ENCODE assay signal across 12 mouse cellular contexts in genomic region chr2:154566641-154567040, GRCm38 (mm10). TPM values are rescaled to one million over a fixed set of nuclear protein-coding genes. Genes with fewer than 3 reads are reported as not detected.
DNase-seq lines count a peak whose midpoint lies in the region; ATAC-seq and TF ChIP-seq lines count a peak whose summit lies in the region.
"Had no signal": no experiment of that assay in that cellular context is flagged by ENCODE, and none has a peak within 500 bp of the region (broad histone marks: within the 10 kb centered on the region; RNA-seq: fewer than 3 reads in every experiment).

No protein-coding gene starts in this region.

- H3K4me3 ChIP-seq in lung, embryonic 14.5 days (ENCODE audit: low read depth, low read length): no peak overlapping the region
- no peak overlapping the region for H3K4me3 ChIP-seq in hindbrain, embryonic 12.5 days
- H3K4me3 ChIP-seq in liver, postnatal 0 days (ENCODE audit: low read depth, low read length): no peak overlapping the region

- H3K27me3 ChIP-seq in lung, embryonic 14.5 days (ENCODE audit: insufficient read depth, low read length): no peaks in the 10 kb centered on the region
- no peaks in the 10 kb centered on the region for H3K27me3 ChIP-seq in hindbrain, embryonic 12.5 days
- H3K27me3 ChIP-seq in liver, postnatal 0 days (ENCODE audit: insufficient read depth, low read length): no peaks in the 10 kb centered on the region

- H3K9ac ChIP-seq in lung, embryonic 14.5 days: 0 out of 2 replicates have a peak overlapping the region, but pooled peaks have one; percentile 0
- peak overlapping the region; percentile 23; the same call in 1 of the 2 replicates for H3K9ac ChIP-seq in hindbrain, embryonic 12.5 days
- H3K9ac ChIP-seq in liver, postnatal 0 days (replicated peaks): peak overlapping the region; percentile 44

- H3K36me3 ChIP-seq in lung, embryonic 14.5 days (ENCODE audit: insufficient read depth): peaks cover 26% of the 10 kb centered on the region
- peaks cover 15% of the 10 kb centered on the region for H3K36me3 ChIP-seq in hindbrain, embryonic 12.5 days
- peaks cover 23% of the 10 kb centered on the region for H3K36me3 ChIP-seq in liver, postnatal 0 days (replicated peaks; ENCODE audit: insufficient read depth, low read length)

- no peak for ATAC-seq in lung, embryonic 14.5 days (ENCODE audit: insufficient read depth)
- ATAC-seq in hindbrain, embryonic 12.5 days (ENCODE audit: low FRiP score): no peak
- no peak for ATAC-seq in liver, postnatal 0 days

- TF ChIP-seq EP300 in liver, postnatal 0 days (IDR thresholded peaks at IDR 0.05; ENCODE audit: low read depth): no peak

- H3K4me2 ChIP-seq in lung, embryonic 14.5 days: peak overlapping the region; percentile 20; the same call in 1 of the 2 replicates
- peak overlapping the region; percentile 27 for H3K4me2 ChIP-seq in hindbrain, embryonic 12.5 days (replicated peaks)
- peak overlapping the region; percentile 22; the same call in 1 of the 2 replicates for H3K4me2 ChIP-seq in liver, postnatal 0 days (ENCODE audit: low read depth, low read length)

- H3K4me1 ChIP-seq in lung, embryonic 14.5 days (ENCODE audit: insufficient read depth): peaks cover 22% of the 10 kb centered on the region
- H3K4me1 ChIP-seq in hindbrain, embryonic 12.5 days: peaks cover 46% of the 10 kb centered on the region
- peaks cover 40% of the 10 kb centered on the region for H3K4me1 ChIP-seq in liver, postnatal 0 days (ENCODE audit: insufficient read depth)

- WGBS in lung, embryonic 14.5 days: 45% methylated on average over 8 of the region's 8 CpGs
- WGBS in hindbrain, embryonic 12.5 days: 47% methylated on average over 8 of the region's 8 CpGs
- 73% methylated on average over 8 of the region's 8 CpGs for WGBS in liver, postnatal 0 days (ENCODE audit: insufficient replicate concordance)

- 0 out of 2 replicates have a peak overlapping the region, but pooled peaks have one; percentile 25 for H3K27ac ChIP-seq in lung, embryonic 14.5 days (ENCODE audit: low read depth)
- H3K27ac ChIP-seq in hindbrain, embryonic 12.5 days: peak overlapping the region; percentile 49; the same call in 1 of the 2 replicates
- H3K27ac ChIP-seq in liver, postnatal 0 days (ENCODE audit: low read depth): no peak overlapping the region

- no peak for TF ChIP-seq CTCF in lung, embryonic 14.5 days (IDR thresholded peaks at IDR 0.05; ENCODE audit: low read depth)
- no peak for TF ChIP-seq CTCF in liver, postnatal 0 days (IDR thresholded peaks at IDR 0.05; ENCODE audit: low read depth)

- DNase-seq in lung, embryonic 14.5 days: no peak
- DNase-seq in lung, postnatal 25 days (ENCODE audit: low spot score): no peak
- DNase-seq in kidney, adult 9 months: peak; percentile 62
- DNase-seq in liver, postnatal 0 days: no peak
- DNase-seq in adrenal gland, postnatal 25 days: no peak
- no peak for DNase-seq in adipocyte (ENCODE audit: low spot score)
- DNase-seq: cerebellum, adult 2 months; heart, adult 18-20 months; thymus, postnatal 25 days had no signal

- H3K9me3 ChIP-seq in lung, embryonic 14.5 days (ENCODE audit: low read depth, low read length): no peaks in the 10 kb centered on the region
- no peaks in the 10 kb centered on the region for H3K9me3 ChIP-seq in hindbrain, embryonic 12.5 days (replicated peaks)
- no peaks in the 10 kb centered on the region for H3K9me3 ChIP-seq in liver, postnatal 0 days (ENCODE audit: low read length)

RNA-seq across cellular contexts. Expression of gene E2f1, which starts 3.1 kb away (rescaled TPM):
- polyA plus RNA-seq in lung, embryonic 14.5 days (2014; fragmentation: Nextera tagmentation; extraction: Ambion mirVana): 12.4 and 13.6 TPM in 2 replicates
- 25.0 and 30.7 TPM in 2 replicates for polyA plus RNA-seq in hindbrain, embryonic 12.5 days (2016; fragmentation: Nextera tagmentation; extraction: Ambion mirVana)
- 7.3 and 7.4 TPM in 2 replicates for polyA plus RNA-seq in liver, postnatal 0 days (2015; fragmentation: Nextera tagmentation; extraction: Ambion mirVana)
- 11.2 and 13.2 TPM in 2 replicates for total RNA-seq in adrenal gland, postnatal 25 days (2021)

RNA-seq across cellular contexts. Expression of gene Necab3, which starts 8.0 kb away (rescaled TPM):
- polyA plus RNA-seq in lung, embryonic 14.5 days (2014; fragmentation: Nextera tagmentation; extraction: Ambion mirVana): 2.6 and 3.2 TPM in 2 replicates
- 11.6 and 12.3 TPM in 2 replicates for polyA plus RNA-seq in hindbrain, embryonic 12.5 days (2016; fragmentation: Nextera tagmentation; extraction: Ambion mirVana)
- polyA plus RNA-seq in liver, postnatal 0 days (2015; fragmentation: Nextera tagmentation; extraction: Ambion mirVana): 0.13 and 0.19 TPM in 2 replicates
- 2.0 and 2.1 TPM in 2 replicates for total RNA-seq in adrenal gland, postnatal 25 days (2021)

RNA-seq across cellular contexts. Expression of gene Actl10, which starts 15.1 kb away (rescaled TPM):
- polyA plus RNA-seq in lung, embryonic 14.5 days (2014; fragmentation: Nextera tagmentation; extraction: Ambion mirVana): 0.36 and 0.37 TPM in 2 replicates
- 0.92 and 0.96 TPM in 2 replicates for polyA plus RNA-seq in hindbrain, embryonic 12.5 days (2016; fragmentation: Nextera tagmentation; extraction: Ambion mirVana)
- 0.07 TPM in 1 of 2 replicates, not detected in the other for polyA plus RNA-seq in liver, postnatal 0 days (2015; fragmentation: Nextera tagmentation; extraction: Ambion mirVana)
- total RNA-seq in adrenal gland, postnatal 25 days (2021): 0.21 TPM in 1 of 2 replicates, not detected in the other
- total RNA-seq: heart, adult 18-20 months had no signal
- polyA plus RNA-seq: liver, embryonic 16.5 days; small intestine, adult 2 months had no signal

RNA-seq across cellular contexts. Expression of gene 1700003F12Rik, which starts 19.8 kb away (rescaled TPM):
- 1.2 and 1.4 TPM in 2 replicates for polyA plus RNA-seq in lung, embryonic 14.5 days (2014; fragmentation: Nextera tagmentation; extraction: Ambion mirVana)
- polyA plus RNA-seq in hindbrain, embryonic 12.5 days (2016; fragmentation: Nextera tagmentation; extraction: Ambion mirVana): 1.4 and 3.2 TPM in 2 replicates
- 3.1 and 3.8 TPM in 2 replicates for polyA plus RNA-seq in liver, postnatal 0 days (2015; fragmentation: Nextera tagmentation; extraction: Ambion mirVana)
- not detected in 2 replicates for total RNA-seq in adrenal gland, postnatal 25 days (2021)
- total RNA-seq: heart, adult 18-20 months had no signal

RNA-seq across cellular contexts. Expression of gene Pxmp4, which starts 36.9 kb away (rescaled TPM):
- polyA plus RNA-seq in lung, embryonic 14.5 days (2014; fragmentation: Nextera tagmentation; extraction: Ambion mirVana): 24.1 and 25.9 TPM in 2 replicates
- 14.1 and 14.3 TPM in 2 replicates for polyA plus RNA-seq in hindbrain, embryonic 12.5 days (2016; fragmentation: Nextera tagmentation; extraction: Ambion mirVana)
- 64.2 and 68.5 TPM in 2 replicates for polyA plus RNA-seq in liver, postnatal 0 days (2015; fragmentation: Nextera tagmentation; extraction: Ambion mirVana)
- total RNA-seq in adrenal gland, postnatal 25 days (2021): 32.7 and 34.3 TPM in 2 replicates
